Mouse (Mus musculus) cerebellum, adult 11-12 months (tissue): Measurements from ENCODE around the gene Pigyl.

Source experiments
- DNase-seq: peaks from one replicate; pipeline ENCODE4 v3.0.0; 2022

Gene Pigyl

DNA sequence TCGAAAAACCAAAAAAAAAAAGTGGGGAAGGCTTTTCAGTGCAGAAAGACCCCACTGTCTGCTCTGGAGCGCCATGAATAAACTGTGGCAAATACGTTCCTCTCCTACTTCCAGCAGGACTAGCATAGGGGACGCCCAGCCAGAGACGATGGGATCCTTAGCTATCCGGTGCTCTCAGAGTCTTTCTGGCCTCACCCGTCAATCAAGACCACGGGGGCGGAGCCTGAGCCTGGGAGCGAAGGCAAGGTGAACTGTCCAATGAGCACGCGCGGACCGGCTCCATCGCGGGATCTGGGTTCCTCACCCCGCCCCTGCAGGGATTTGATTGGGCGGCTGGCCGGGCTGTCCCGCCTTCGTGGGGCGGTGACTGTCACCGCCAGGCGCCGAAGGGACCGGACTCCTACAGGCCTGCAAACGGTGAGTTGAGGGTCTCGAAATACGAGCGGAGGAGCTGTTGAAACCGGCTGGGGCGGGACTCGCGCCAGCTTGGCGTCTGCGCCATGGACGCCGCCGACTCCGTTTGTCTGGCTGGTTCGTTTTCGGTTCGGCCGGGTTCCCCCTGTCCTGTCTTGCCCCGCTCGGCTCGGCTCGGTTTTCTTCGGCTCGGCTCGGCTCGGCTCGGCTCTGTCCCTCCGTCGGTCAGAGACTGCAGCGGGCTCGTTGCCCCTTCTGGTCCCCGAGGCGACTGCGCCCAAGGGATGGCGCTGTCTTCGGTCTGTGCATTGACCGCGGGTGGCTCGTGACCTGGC, at the start of gene Pigyl:
TSS of gene Pigyl (plus strand) at position 350 of the 749 bp plus-strand sequence.
- peak; percentile 98 for DNase-seq

DNA sequence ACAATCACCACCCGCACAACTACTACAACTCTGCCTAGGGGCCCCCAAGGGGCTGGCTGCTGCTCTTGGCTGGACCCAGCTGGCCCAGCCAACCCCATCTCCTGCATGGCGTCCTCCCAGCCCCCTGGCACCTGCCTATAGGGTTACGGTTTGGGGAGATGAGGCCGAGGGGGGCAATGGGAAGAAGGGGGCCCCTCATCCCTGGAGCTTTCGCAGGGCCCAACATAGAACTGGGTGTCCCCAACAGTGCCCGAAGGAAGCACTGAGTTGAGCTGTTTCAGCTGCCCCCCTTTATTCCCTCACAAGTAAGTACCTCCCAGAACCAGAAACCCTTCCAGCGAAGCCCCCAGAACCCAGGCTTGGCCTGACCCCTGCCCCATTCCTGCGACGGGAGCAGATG, 48.5 kb upstream of the Pigyl start:
- no peak for DNase-seq

DNA sequence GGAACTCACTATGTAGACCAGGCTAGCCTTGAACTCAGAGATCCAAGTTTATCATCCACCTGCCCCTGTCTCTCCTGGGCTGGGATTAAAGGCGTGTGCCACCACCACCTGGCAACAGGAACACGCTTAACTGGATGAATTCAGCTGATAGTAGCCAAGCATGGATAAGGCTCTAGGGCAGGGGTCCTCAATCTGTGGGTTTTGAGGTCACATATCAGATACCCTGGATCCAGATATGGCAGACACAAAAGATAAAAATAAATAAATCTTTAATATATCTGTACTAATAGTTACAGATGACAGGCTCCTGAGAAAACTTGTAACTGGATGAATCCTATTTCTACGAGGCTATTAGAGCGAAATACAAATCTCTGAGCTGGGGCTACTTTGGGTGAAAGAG, 41.0 kb upstream of the Pigyl start:
- no peak for DNase-seq

DNA sequence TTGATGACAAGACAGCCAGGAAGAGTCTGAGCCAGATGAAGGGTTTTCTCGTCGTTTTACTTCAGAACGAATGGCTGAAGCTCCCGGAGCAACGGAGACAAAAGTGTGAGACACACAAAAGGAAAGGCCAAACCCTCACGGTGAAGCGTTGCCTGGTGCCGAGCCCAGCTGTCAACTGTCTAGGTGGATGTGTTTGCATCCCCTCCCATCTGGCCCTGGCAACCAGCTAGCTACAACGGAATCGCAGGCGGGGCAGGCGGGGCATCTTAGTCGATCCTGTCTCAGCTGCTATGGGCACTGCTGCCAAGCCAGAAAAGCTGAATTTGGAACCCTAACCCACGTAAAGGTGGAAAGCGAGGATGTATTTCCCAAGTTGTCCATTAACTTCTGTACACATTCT, 40.6 kb upstream of the Pigyl start:
- DNase-seq: peak; percentile 34

DNA sequence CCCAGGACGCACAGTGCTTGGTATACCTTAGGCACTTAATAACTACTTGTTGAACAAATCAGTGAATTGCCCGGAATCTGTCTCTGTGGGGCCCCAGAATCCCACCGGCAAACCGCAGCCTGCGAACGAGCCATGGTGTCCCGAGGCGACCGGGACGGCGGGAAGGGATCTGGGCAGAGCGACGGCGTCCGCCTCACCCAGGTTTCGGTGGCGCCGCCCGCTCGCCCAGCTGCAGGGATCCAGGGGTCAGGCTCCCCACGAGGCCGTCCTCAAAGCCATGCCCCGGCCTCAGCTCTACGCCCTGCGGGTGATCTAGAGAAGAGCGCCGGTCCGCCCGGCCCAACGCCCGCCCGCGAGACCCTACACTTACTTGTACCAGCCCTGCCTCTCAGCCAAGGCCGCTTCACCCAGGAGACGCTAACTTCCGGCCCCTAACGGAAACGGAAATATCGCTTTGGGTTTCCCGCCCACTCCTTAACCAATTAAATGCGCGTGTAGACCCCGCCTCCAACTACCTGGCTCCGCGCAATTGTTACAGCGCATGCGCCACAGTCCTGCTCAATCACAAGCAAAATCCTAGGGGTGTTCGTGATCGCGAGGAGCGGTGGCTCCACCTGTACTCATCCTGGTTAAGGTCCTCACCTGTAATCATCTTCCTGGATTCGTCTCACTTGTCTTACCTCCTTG, 39.8 kb upstream of the Pigyl start, which contains the start of gene Elof1:
TSS of gene Elof1 (minus strand) at position 433 of the 687 bp plus-strand sequence.
- peak; percentile 97 for DNase-seq

- DNase-seq: peak; percentile 68
Observed at GRCm38 (mm10) chr9:22117754-22118456, 38.7 kb upstream of the Pigyl start.

GRCm38 (mm10) chr9:22119543-22119942, 37.1 kb upstream of the Pigyl start:
- no peak for DNase-seq

DNA sequence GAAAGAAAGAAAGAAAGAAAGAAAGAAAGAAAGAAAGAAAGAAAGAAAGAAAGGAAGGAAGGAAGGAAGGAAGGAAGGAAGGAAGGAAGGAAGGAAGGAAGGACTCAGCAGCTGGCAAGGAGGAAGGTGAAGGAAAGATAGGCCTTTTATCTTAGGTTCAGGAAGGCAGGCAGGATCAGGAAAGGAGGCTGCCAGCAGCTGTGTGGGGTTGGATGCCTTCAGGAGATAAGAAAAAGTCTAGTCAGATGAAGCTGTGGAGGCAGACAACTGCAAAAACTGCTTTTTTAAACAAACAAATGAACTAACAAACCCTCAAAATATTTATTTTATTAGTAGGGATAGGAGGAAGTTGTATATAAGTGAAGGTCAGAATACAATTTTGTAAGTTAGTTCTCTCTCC, 35.1 kb upstream of the Pigyl start:
- DNase-seq: no peak

- DNase-seq: no peak
Observed at GRCm38 (mm10) chr9:22122005-22122404, 34.6 kb upstream of the Pigyl start.

DNA sequence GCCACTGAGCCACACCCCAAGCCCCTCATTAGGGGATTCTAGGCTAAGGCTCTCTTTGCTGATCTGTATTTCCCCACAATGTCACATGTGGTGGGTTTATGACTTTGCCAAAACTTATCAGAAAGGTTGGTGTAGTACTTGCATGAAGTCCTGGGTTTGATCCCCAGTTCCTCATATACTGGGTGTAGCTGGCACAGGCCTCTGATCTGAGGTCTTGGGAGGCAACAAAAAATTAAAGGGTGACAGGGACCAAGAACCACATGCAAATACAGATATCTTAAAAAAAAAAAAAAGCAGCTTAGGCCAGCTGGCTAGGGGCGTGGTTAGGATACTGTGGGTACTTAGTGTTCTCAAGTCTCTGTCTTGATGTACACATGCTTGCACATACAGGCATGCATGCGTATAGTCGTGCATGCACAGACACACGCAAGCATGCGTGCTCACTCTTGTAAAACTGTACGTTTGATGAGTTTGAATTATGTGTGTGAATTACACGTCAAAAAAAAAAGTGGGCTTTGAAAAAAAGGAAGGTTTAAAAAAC, 33.5 kb upstream of the Pigyl start:
- no peak for DNase-seq

DNA sequence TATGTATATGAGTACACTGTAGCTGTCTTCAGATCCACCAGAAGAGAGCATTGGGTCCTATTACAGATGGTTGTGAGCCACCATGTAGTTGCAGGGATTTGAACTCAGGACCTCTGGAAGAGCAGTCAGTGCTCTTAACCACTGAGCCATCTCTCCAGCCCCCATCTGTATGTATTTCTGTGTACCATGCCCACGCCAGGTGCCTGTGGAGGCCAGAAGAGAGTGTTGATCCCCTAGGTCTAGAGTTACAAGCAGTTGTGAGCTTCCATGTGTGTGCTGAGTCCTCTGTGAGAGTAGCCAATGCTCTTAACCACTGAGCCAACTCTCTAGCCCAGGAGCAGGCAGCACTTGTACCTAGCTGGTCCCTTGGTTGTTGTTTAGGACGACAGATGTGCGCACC, 32.5 kb upstream of the Pigyl start:
- DNase-seq: no peak

GRCm38 (mm10) chr9:22125246-22126027, 31.2 kb upstream of the Pigyl start:
- DNase-seq: no peak

DNA sequence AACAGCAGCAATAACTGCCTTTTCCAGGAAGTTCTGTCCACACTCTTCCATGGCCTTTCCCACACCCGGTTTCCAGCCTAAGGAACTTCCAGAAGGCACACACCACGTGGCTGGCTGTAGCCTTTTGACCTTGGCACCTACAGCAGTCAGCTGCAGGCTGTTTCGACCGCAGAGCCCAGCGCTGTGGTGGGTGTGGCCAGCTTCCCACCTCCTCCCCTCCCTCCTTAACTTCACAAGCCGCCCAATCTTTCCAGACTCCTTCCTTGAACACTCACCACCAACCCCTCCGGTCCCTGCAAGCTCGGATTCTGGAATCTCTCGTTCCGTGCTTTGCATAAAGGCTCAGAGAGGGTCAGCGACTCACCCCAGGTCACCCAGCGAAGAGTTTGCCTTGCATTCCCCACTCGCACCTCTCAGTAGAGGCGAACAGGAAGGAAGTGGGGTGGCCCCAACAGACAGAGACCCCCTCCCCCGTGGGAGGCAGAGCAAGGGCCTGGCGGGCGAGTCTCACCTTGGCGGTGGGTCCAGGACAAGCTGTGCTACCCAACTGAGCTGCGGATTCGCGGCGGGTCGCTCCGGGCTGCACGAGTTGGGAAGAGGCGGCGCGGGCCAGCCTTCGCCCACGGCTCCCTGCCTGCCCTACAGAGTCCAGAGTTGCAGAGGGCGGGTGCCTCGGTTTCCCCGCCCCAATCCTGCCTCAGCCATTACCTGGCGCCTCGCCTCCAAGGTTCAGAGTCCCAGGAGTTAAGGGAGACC, 25.2 kb upstream of the Pigyl start:
- DNase-seq: no peak

GRCm38 (mm10) chr9:22132220-22132619, 24.4 kb upstream of the Pigyl start:
- DNase-seq: no peak

GRCm38 (mm10) chr9:22134246-22134890, 22.3 kb upstream of the Pigyl start:
- DNase-seq: no peak

DNA sequence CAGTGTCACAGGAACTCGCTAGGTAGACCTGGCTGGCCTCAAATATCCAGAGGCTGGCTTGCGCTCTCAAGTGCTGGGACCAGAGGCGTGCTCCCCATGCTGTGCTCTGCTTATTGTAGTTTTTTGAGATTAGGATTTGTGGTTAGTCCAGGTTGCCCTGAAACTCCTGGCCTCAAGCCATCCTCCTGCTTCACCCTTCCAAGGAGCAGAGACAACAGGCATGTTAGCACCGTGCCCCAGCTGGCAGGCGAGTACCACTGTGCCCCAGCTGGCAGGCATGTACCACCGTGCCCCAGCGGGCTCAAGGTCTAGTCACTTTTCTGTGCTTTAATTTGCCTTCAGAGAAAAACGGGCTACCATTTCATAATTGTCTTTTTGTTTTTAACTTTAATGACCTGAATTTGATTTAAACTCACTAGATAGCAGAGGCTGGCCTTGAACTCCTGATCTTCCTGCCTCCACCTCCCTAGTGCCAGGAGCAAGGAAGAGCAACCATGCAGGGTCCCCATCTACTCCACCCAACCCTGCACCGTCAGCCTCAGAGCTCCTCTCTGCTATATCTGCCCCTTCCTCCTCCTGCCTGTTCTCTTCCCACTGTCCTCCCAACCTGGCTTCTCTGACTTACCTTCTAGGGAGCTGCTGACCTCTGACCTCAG, 21.5 kb upstream of the Pigyl start:
- no peak for DNase-seq

DNA sequence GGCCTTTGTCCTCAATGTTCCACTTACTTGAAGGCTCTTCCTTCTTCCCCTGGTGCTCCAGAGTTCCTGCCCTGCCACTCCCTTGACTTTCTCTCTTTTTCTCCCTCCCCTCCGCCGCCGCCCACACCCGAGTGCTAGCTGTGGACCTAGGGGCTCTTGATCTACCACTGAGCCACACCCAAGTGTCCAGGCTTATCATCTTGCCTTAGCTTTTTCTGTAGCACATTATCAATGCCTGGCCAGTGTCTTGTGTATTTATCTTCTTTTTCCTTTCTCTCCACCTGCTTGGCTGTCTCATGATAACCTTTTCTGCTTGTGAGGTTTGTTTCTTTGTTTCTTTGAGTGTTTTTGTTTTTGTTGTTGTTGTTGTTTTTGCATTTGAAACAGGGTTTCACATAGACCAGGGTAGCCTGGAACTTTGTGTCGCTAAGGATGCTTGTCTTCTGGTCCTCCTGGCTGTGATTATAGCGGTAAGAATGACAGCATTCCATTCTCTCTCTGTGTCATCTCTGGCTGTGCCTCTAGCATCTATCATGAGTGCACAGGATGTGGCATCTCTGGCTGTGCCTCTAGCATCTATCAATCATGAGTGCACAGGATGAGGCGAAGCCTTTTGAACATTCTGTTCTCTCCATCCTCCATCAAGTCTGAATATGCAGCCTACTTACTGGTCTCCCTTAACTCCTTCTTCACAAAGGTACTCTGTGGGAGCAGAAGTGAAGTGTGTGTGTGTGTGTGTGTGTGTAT, 20.8 kb upstream of the Pigyl start, which contains the start of gene Acp5:
TSS of gene Acp5 (minus strand) at position 68 of the 747 bp plus-strand sequence.
- DNase-seq: no peak

GRCm38 (mm10) chr9:22136765-22137547, 19.7 kb upstream of the Pigyl start:
- no peak for DNase-seq

- no peak for DNase-seq
Observed at GRCm38 (mm10) chr9:22138480-22138879, 18.2 kb upstream of the Pigyl start.
